Mouse (Mus musculus) brain, embryonic 14.5 days (tissue): ENCODE measurements around the gene Gm10799.

Experiments
- CTCF ChIP-seq: fragments of 200-500 bp; IDR thresholded peaks from 2 replicates; pipeline ENCODE4 v1.5.1; 2012; ENCODE audit warnings: inconsistent platforms, mild to moderate bottlenecking, moderate library complexity, borderline replicate concordance; ENCODE audit not compliant: insufficient read depth, insufficient read length; ENCODE audit errors: extremely low read depth
- POLR2A ChIP-seq: fragments of 200-500 bp; IDR thresholded peaks from 2 replicates; pipeline ENCODE4 v1.6.1; 2012; ENCODE audit warnings: mild to moderate bottlenecking, inconsistent platforms, borderline replicate concordance; ENCODE audit not compliant: poor library complexity, insufficient read depth, insufficient read length, severe bottlenecking; ENCODE audit errors: extremely low read depth

DNA sequence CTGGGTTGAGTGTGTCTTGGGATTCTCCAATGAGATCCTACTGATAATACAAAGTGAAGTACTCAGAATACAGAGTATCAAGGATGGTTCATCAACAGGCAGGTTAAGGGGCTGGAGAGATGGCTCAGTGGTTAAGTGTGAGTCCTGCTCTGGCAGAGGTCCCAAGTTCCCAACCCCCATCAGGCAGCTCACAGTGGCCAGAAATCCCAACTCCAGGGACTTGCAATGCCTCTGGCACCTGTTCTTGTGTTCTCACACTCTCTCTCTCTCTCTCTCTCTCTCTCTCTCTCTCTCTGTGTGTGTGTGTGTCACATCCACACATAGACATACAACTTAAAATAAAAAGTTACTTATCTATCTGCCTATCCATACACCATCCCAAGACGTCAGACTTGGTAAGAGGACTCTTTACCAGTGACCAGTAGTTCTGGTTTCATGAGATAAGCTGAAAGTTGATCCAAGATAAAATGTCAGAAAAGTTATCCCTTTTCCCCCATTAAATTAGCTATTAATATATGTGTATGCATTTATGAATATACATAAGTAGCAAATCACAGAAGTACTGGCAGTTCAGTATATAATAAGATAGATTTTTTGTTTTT lies 23.8 kb downstream of the Gm10799 start:
- no peak for TF ChIP-seq CTCF
- no peak for TF ChIP-seq POLR2A
